8 mouse cellular contexts compared by ENCODE assay signal in genomic region chr11:72397072-72397471, GRCm38 (mm10). TPM values are rescaled to one million over a fixed set of nuclear protein-coding genes. Genes with fewer than 3 reads are reported as not detected.
A peak's percentile ranks its signal among the peaks of the same experiment; 100 is the strongest.
DNase-seq lines count a peak whose midpoint lies in the region; ATAC-seq and TF ChIP-seq lines count a peak whose summit lies in the region.

No protein-coding gene starts in this region.

- H3K4me2 ChIP-seq in midbrain, postnatal 0 days (ENCODE audit: low read depth, low read length, poor library complexity, severe bottlenecking): no peak overlapping the region

- intact Hi-C loops in heart, postnatal 25 days (cut with DNase I): loop anchor here (2.0 kb wide), 1 partner anchor 14 kb away; the partner anchor contains the start of gene Smtnl2

- 79% methylated on average over 10 of the region's 10 CpGs for WGBS in midbrain, postnatal 0 days
- 88% methylated on average over 10 of the region's 10 CpGs for WGBS in midbrain, embryonic 10.5 days

- H3K27ac ChIP-seq in midbrain, postnatal 0 days (ENCODE audit: low read depth, low read length): no peak overlapping the region
- H3K27ac ChIP-seq in midbrain, embryonic 10.5 days (replicated peaks): no peak overlapping the region

- 0 out of 2 replicates have a peak, but pooled peaks cover 7% of the 10 kb centered on the region for H3K36me3 ChIP-seq in midbrain, postnatal 0 days (ENCODE audit: insufficient read depth, low read length)
- H3K36me3 ChIP-seq in midbrain, embryonic 10.5 days: peaks cover 21% of the 10 kb centered on the region

- peak; percentile 56 for DNase-seq in midbrain, postnatal 0 days (ENCODE audit: low spot score)
- DNase-seq in midbrain, embryonic 10.5 days (ENCODE audit: low spot score): no peak
- DNase-seq in gastrocnemius, postnatal 10 days: peak; percentile 85
- DNase-seq in heart, postnatal 25 days (ENCODE audit: low spot score): peak; percentile 86
- DNase-seq in lung, postnatal 25 days (ENCODE audit: low spot score): peak; percentile 83
- no peak for DNase-seq in embryo, embryonic 10 days (ENCODE audit: low spot score)
- no peak for DNase-seq in left cerebral cortex, adult 9 months (ENCODE audit: low spot score in 2 of 2)
- DNase-seq in frontal cortex, postnatal 25 days (ENCODE audit: low spot score in 2 of 2): no peak

- no peaks in the 10 kb centered on the region for H3K9me3 ChIP-seq in midbrain, postnatal 0 days (ENCODE audit: low read length)
- no peaks in the 10 kb centered on the region for H3K9me3 ChIP-seq in midbrain, embryonic 10.5 days (replicated peaks)

- no peak for TF ChIP-seq CTCF in midbrain, postnatal 0 days (IDR thresholded peaks at IDR 0.05)

- no peak for ATAC-seq in midbrain, postnatal 0 days (ENCODE audit: low FRiP score)

- H3K4me3 ChIP-seq in midbrain, postnatal 0 days (ENCODE audit: low read depth, low read length): no peak overlapping the region
- no peak overlapping the region for H3K4me3 ChIP-seq in midbrain, embryonic 10.5 days

- no peaks in the 10 kb centered on the region for H3K4me1 ChIP-seq in midbrain, postnatal 0 days (ENCODE audit: insufficient read depth, low read length)
- H3K4me1 ChIP-seq in midbrain, embryonic 10.5 days: peaks cover 6% of the 10 kb centered on the region

- H3K9ac ChIP-seq in midbrain, postnatal 0 days (replicated peaks; ENCODE audit: low read length, poor library complexity, severe bottlenecking): no peak overlapping the region

- no peaks in the 10 kb centered on the region for H3K27me3 ChIP-seq in midbrain, postnatal 0 days (ENCODE audit: insufficient read depth, low read length)
- H3K27me3 ChIP-seq in midbrain, embryonic 10.5 days (ENCODE audit: low read depth, poor library complexity, severe bottlenecking): no peaks in the 10 kb centered on the region

RNA-seq across cellular contexts. Expression of gene Smtnl2, which starts 14.4 kb away (rescaled TPM):
- total RNA-seq in midbrain, postnatal 0 days (2014; rRNA removed): 18.0 and 18.6 TPM in 2 replicates
- 11.0 and 13.3 TPM in 2 replicates for polyA plus RNA-seq in midbrain, postnatal 0 days (2015; fragmentation: Nextera tagmentation; extraction: Ambion mirVana)
- polyA plus RNA-seq in midbrain, embryonic 10.5 days (2016; fragmentation: Nextera tagmentation; extraction: Ambion mirVana): 10.1 and 13.1 TPM in 2 replicates
- 100 to 1,000 TPM; 145 to 153 TPM for total RNA-seq in gastrocnemius, postnatal 10 days (2021)
- 10 to 100 TPM; 19.0 to 21.6 TPM for total RNA-seq in heart, postnatal 25 days (2021)

RNA-seq across cellular contexts. Expression of gene Tekt1, which starts 34.8 kb away (rescaled TPM):
- total RNA-seq in midbrain, postnatal 0 days (2014; rRNA removed): 6.9 and 9.8 TPM in 2 replicates
- 7.4 and 10.3 TPM in 2 replicates for polyA plus RNA-seq in midbrain, postnatal 0 days (2015; fragmentation: Nextera tagmentation; extraction: Ambion mirVana)
- 6.1 and 6.8 TPM in 2 replicates for polyA plus RNA-seq in midbrain, embryonic 10.5 days (2016; fragmentation: Nextera tagmentation; extraction: Ambion mirVana)
- total RNA-seq in gastrocnemius, postnatal 10 days (2021): 1 to 10 TPM; 1.2 to 1.4 TPM
- total RNA-seq in heart, postnatal 25 days (2021): not detected

RNA-seq across cellular contexts. Expression of gene Ggt6, which starts 38.3 kb away (rescaled TPM):
- 1.4 TPM in 1 of 2 replicates, not detected in the other for total RNA-seq in midbrain, postnatal 0 days (2014; rRNA removed)
- not detected in 2 replicates for polyA plus RNA-seq in midbrain, postnatal 0 days (2015; fragmentation: Nextera tagmentation; extraction: Ambion mirVana)
- polyA plus RNA-seq in midbrain, embryonic 10.5 days (2016; fragmentation: Nextera tagmentation; extraction: Ambion mirVana): not detected in 2 replicates
- total RNA-seq in gastrocnemius, postnatal 10 days (2021): under 1 TPM in 1 of 2 experiments, not detected in 1; 0.28 TPM
- total RNA-seq in heart, postnatal 25 days (2021): under 1 TPM in 1 of 2 experiments, not detected in 1; 0.31 TPM

RNA-seq across cellular contexts. Expression of gene Mybbp1a, which starts 44.1 kb away (rescaled TPM):
- total RNA-seq in midbrain, postnatal 0 days (2014; rRNA removed): 25.9 and 30.7 TPM in 2 replicates
- polyA plus RNA-seq in midbrain, postnatal 0 days (2015; fragmentation: Nextera tagmentation; extraction: Ambion mirVana): 50.0 and 50.4 TPM in 2 replicates
- polyA plus RNA-seq in midbrain, embryonic 10.5 days (2016; fragmentation: Nextera tagmentation; extraction: Ambion mirVana): 192 and 236 TPM in 2 replicates
- total RNA-seq in gastrocnemius, postnatal 10 days (2021): 10 to 100 TPM; 74.5 to 75.9 TPM
- total RNA-seq in heart, postnatal 25 days (2021): 10 to 100 TPM; 40.9 to 42.8 TPM

Comparison
In these comparisons a context has a peak if more than half of its experiments do, and no peak if none do; other contexts are left out.
1. DNase-seq: peak in midbrain, postnatal 0 days (single experiment), gastrocnemius, postnatal 10 days (single experiment), heart, postnatal 25 days (single experiment) and lung, postnatal 25 days (single experiment); none in midbrain, embryonic 10.5 days (single experiment), embryo, embryonic 10 days (single experiment), left cerebral cortex, adult 9 months (0 of 2) and frontal cortex, postnatal 25 days (0 of 2).